Mouse (Mus musculus) naive thymus-derived CD4-positive, alpha-beta T cell, adult 5 months (primary cell): ENCODE results near the gene Neil1. TPM values are rescaled to one million over a fixed set of nuclear protein-coding genes. Genes with fewer than 3 reads are reported as not detected.

ENCODE experiments used
- polyA plus RNA-seq: library from polyadenylated mRNA; unstranded; fragments of 100-300 nt; shearing (Covaris generic); gene quantifications from one replicate; pipeline ENCODE4 v1.2.1, GENCODE M21; 2017

The Neil1 gene
- polyA plus RNA-seq = 107 TPM

DNA sequence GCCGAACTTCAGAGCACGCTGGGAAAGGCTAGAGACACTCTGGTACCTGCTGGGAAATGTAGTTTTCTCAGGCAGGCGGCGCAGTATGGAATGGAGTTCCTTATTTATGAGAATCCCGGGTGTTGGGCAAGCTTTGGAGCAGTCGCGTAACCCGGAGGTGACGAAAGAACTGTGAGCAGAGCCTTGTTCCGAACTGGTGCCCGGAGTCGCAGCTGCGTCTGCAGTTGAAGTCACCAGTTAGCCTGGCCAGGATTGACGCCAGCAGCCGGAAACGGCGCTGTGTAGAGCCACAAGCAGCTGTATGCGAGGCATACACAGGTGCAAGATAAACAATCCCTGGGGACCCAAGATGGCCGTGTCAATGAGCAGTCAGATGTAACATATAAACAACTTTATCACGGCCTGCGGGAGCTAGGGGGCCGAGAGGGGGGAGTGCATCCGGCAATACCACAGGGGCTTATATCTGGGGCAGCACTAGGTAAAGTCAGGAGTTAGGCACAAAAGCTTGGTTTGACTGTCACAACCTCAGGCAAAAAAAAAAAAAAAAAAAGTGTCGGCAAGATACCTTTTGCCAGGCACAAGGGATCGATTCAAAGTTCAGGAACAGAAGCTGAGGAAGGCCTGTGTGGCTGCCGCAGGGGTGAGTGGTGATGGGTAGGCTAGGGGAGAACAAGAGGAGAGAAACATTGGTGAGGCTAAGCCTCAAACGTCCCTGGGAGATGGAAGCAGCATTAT is at the start of gene Neil1:
Gene Neil1 (minus strand): TSS at position 162 of the 735 bp plus-strand sequence.

GRCm38 (mm10) chr9:57158013-57158470 is 9.9 kb upstream of the Neil1 start, which contains the start of gene Commd4:
Commd4 (minus strand) TSS chr9:57158331.

GRCm38 (mm10) chr9:57130577-57131433 is 17.3 kb downstream of the Neil1 start, which contains the start of gene Man2c1:
Man2c1 (plus strand) TSS chr9:57130690.

Other genes with a start within 250 kb of the Neil1 start
- gene Snx33, start 219.9 kb downstream of the Neil1 start, polyA plus RNA-seq = 6.6 TPM
- gene Imp3, start 210.8 kb downstream of the Neil1 start, polyA plus RNA-seq = 106 TPM
- gene Snupn, start 197.4 kb downstream of the Neil1 start, polyA plus RNA-seq = 16.1 TPM
- 11.8 TPM for gene Ptpn9, start 153.4 kb downstream of the Neil1 start, polyA plus RNA-seq
- gene Sin3a, start 76.3 kb downstream of the Neil1 start, polyA plus RNA-seq = 38.9 TPM
- 123 TPM for gene Man2c1, start 17.6 kb downstream of the Neil1 start, polyA plus RNA-seq
- 202 TPM for gene Commd4, start 10.0 kb upstream of the Neil1 start, polyA plus RNA-seq
- gene Trcg1, start 88.3 kb upstream of the Neil1 start, polyA plus RNA-seq = not detected
- 60.7 TPM for gene 1700017B05Rik, start 114.3 kb upstream of the Neil1 start, polyA plus RNA-seq